27 mouse cellular contexts compared by ENCODE assay signal in the genomic region with DNA sequence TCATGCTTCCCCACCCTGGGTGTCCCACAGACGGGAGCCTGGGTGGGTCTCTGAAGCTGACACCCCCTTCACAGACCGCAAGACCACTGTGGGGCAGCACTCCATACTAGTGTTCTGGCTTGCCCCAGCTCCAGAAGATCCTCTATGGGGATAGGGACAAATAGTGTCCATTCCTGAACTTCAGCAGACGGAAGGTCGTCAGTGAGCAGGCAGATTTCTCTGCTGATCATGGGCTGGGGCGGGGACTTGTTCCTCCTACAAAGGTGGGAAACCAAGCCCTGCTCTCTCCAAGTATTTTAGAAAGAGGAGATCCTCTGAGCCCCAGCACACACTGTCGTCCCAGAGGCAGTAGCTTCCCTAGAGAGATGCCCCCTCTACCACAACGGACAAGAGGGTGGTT.
A peak's percentile ranks its signal among the peaks of the same experiment; 100 is the strongest.
DNase-seq lines count a peak whose midpoint lies in the region; ATAC-seq lines count a peak whose summit lies in the region.
"Had no signal": no experiment of that assay in that cellular context is flagged by ENCODE, and none has a peak within 500 bp of the region (broad histone marks: within the 10 kb centered on the region; RNA-seq: fewer than 3 reads in every experiment).

No protein-coding gene starts in this region.

- H3K36me3 ChIP-seq in midbrain, embryonic 10.5 days: peaks cover 8% of the 10 kb centered on the region
- H3K36me3 ChIP-seq in midbrain, embryonic 16.5 days (ENCODE audit: control insufficient read depth, insufficient read depth, low read length): no peaks in the 10 kb centered on the region
- no peaks in the 10 kb centered on the region for H3K36me3 ChIP-seq in embryonic facial prominence, embryonic 10.5 days (replicated peaks)
- H3K36me3 ChIP-seq in neural tube, embryonic 11.5 days (ENCODE audit: control insufficient read depth, insufficient read depth, low read length): no peaks in the 10 kb centered on the region
- H3K36me3 ChIP-seq: embryonic facial prominence, embryonic 12.5 days; hindbrain, embryonic 12.5 days; limb, embryonic 13.5 days had no signal

- 0 out of 2 replicates have a peak overlapping the region, but pooled peaks have one; percentile 4 for H3K4me3 ChIP-seq in midbrain, embryonic 10.5 days
- no peak overlapping the region for H3K4me3 ChIP-seq in midbrain, embryonic 16.5 days (ENCODE audit: low read depth, low read length)
- H3K4me3 ChIP-seq in embryonic facial prominence, embryonic 10.5 days: no peak overlapping the region
- H3K4me3 ChIP-seq in neural tube, embryonic 11.5 days (ENCODE audit: low read depth, low read length): no peak overlapping the region
- H3K4me3 ChIP-seq: embryonic facial prominence, embryonic 12.5 days; heart, adult 2 months; hindbrain, embryonic 12.5 days; left cerebral cortex, adult 2 months; limb, embryonic 13.5 days; megakaryocyte, embryonic 14.5 days had no signal

- no peak overlapping the region for H3K4me2 ChIP-seq in midbrain, embryonic 16.5 days (ENCODE audit: low read length)
- H3K4me2 ChIP-seq in neural tube, embryonic 11.5 days (ENCODE audit: low read depth): no peak overlapping the region
- H3K4me2 ChIP-seq: embryonic facial prominence, embryonic 12.5 days; hindbrain, embryonic 12.5 days; limb, embryonic 13.5 days; liver, embryonic 11.5 days had no signal

- WGBS in midbrain, embryonic 10.5 days: 46% methylated on average over 7 of the region's 7 CpGs
- 45% methylated on average over 7 of the region's 7 CpGs for WGBS in midbrain, embryonic 16.5 days
- WGBS in embryonic facial prominence, embryonic 10.5 days: 53% methylated on average over 7 of the region's 7 CpGs
- 53% methylated on average over 7 of the region's 7 CpGs for WGBS in neural tube, embryonic 11.5 days

- no peak for ATAC-seq in midbrain, embryonic 16.5 days
- no peak for ATAC-seq in neural tube, embryonic 11.5 days (ENCODE audit: insufficient read depth, low FRiP score, low TSS enrichment)
- ATAC-seq: CD4-positive, CD25-positive, alpha-beta regulatory T cell, adult 4 months; intestine, embryonic 16.5 days had no signal

- DNase-seq in heart, adult 11 months: peak; percentile 92
- DNase-seq in heart, adult 9 months (ENCODE audit: low spot score in 2 of 2): no peak
- DNase-seq in midbrain, embryonic 10.5 days (ENCODE audit: low spot score): no peak
- no peak for DNase-seq in embryonic facial prominence, embryonic 10.5 days (ENCODE audit: low spot score)
- no peak for DNase-seq in neural tube, embryonic 11.5 days (ENCODE audit: low spot score)
- DNase-seq in frontal cortex, adult 2 months (ENCODE audit: extremely low spot score in 1 of 2, low spot score in 1 of 2): no peak
- DNase-seq: adrenal gland, postnatal 14 days; cerebellum, adult 11 months; cerebellum, adult 9-10 months; cerebellum, postnatal 36 days; gastrocnemius, postnatal 36 days; heart, adult 2 months; kidney, adult 9 months; kidney, postnatal 14 days; lung, postnatal 4 days; right cerebral cortex, postnatal 4 days; thymus, adult 2 months; thymus, postnatal 36 days had no signal

- no peak overlapping the region for H3K9ac ChIP-seq in midbrain, embryonic 16.5 days (ENCODE audit: low read depth, low read length)
- 0 out of 2 replicates have a peak overlapping the region, but pooled peaks have one; percentile 15 for H3K9ac ChIP-seq in neural tube, embryonic 11.5 days (ENCODE audit: low read length)
- H3K9ac ChIP-seq: embryonic facial prominence, embryonic 12.5 days; hindbrain, embryonic 12.5 days; limb, embryonic 13.5 days had no signal

- H3K9me3 ChIP-seq in midbrain, embryonic 10.5 days (replicated peaks): no peaks in the 10 kb centered on the region
- H3K9me3 ChIP-seq in midbrain, embryonic 16.5 days (replicated peaks; ENCODE audit: control insufficient read depth, low read length, poor library complexity, severe bottlenecking): no peaks in the 10 kb centered on the region
- H3K9me3 ChIP-seq in embryonic facial prominence, embryonic 10.5 days: no peaks in the 10 kb centered on the region
- no peaks in the 10 kb centered on the region for H3K9me3 ChIP-seq in neural tube, embryonic 11.5 days (ENCODE audit: control insufficient read depth, low read length)
- H3K9me3 ChIP-seq: embryonic facial prominence, embryonic 12.5 days; hindbrain, embryonic 12.5 days; limb, embryonic 13.5 days; megakaryocyte, embryonic 14.5 days had no signal

- peaks cover 4% of the 10 kb centered on the region; the same call in 1 of the 2 replicates for H3K27me3 ChIP-seq in midbrain, embryonic 10.5 days (ENCODE audit: low read depth, poor library complexity, severe bottlenecking)
- no peaks in the 10 kb centered on the region for H3K27me3 ChIP-seq in midbrain, embryonic 16.5 days (ENCODE audit: control insufficient read depth, insufficient read depth, low read depth, low read length)
- H3K27me3 ChIP-seq in embryonic facial prominence, embryonic 10.5 days (replicated peaks; ENCODE audit: low read depth, poor library complexity, severe bottlenecking): 0 out of 2 replicates have a peak, but pooled peaks cover 10% of the 10 kb centered on the region
- H3K27me3 ChIP-seq in neural tube, embryonic 11.5 days (ENCODE audit: control insufficient read depth, insufficient read depth, low read length): no peaks in the 10 kb centered on the region
- H3K27me3 ChIP-seq: megakaryocyte, embryonic 14.5 days had no signal

- H3K27ac ChIP-seq in midbrain, embryonic 10.5 days (replicated peaks): peak overlapping the region; percentile 93
- no peak overlapping the region for H3K27ac ChIP-seq in midbrain, embryonic 16.5 days (ENCODE audit: low read length)
- H3K27ac ChIP-seq in embryonic facial prominence, embryonic 10.5 days (replicated peaks): peak overlapping the region; percentile 75
- H3K27ac ChIP-seq in neural tube, embryonic 11.5 days (ENCODE audit: low read depth, low read length): 0 out of 2 replicates have a peak overlapping the region, but pooled peaks have one; percentile 29
- H3K27ac ChIP-seq: embryonic facial prominence, embryonic 12.5 days; heart, adult 2 months; hindbrain, embryonic 12.5 days; left cerebral cortex, adult 2 months; limb, embryonic 13.5 days had no signal

- peaks cover 95% of the 10 kb centered on the region for H3K4me1 ChIP-seq in midbrain, embryonic 10.5 days
- H3K4me1 ChIP-seq in midbrain, embryonic 16.5 days (ENCODE audit: control insufficient read depth, insufficient read depth, low read length): peaks cover 5% of the 10 kb centered on the region; the same call in 1 of the 2 replicates
- H3K4me1 ChIP-seq in embryonic facial prominence, embryonic 10.5 days: peaks cover 69% of the 10 kb centered on the region
- H3K4me1 ChIP-seq in neural tube, embryonic 11.5 days (ENCODE audit: control insufficient read depth, insufficient read depth, low read length): peaks cover 36% of the 10 kb centered on the region
